Mouse (Mus musculus) CH12F3 (cell line): ENCODE measurements around the gene Gm20388.

Experiments
- in situ Hi-C: fragments of 300-500 bp; cut with MboI; formaldehyde crosslinking; loops from 2 replicates; pipeline ENCODE4 v1.14.3; 2020; ENCODE audit warnings: low sequenced_read_pairs

Gm20388 gene

DNA sequence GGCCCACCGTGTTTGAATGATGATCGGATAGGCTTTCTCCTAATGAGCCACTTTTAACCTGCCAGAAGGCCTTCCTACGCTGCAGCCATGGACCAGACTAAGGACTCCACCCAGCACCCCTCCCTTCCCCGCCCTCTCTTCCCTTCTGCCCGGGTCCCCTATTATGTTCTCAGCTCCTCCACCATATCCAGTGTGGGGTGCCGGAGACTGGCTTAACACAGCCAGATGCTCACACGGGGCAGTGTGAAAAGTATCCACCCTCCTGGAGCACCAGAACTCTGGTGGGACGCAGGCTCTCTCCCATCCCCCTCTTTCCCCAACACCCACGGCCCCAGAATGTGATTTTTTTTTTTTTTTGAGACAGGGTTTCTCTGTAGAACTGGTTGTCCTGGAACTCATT lies 2662.9 kb downstream of the Gm20388 start:
- in situ Hi-C loops: no loop called here

DNA sequence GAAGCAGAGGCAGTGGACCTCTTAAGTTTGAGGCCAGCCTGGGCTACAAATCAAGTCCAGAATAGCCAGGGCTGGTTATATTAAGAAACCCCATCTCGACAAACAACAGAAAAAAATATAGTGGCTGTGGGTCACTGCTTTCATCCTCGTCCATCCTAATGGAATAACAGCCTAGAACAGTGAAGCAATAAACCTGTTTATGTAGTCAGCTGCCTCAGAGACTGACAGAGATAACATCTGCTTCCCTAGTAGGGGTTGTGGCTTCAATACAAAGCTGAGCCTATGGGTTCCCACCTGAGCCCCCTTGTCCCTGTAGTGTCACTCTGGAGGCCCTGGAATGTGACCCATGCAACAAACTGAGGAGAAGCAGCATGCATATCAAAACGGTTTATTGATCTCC lies 2663.6 kb downstream of the Gm20388 start:
- in situ Hi-C loops: no loop called here

DNA sequence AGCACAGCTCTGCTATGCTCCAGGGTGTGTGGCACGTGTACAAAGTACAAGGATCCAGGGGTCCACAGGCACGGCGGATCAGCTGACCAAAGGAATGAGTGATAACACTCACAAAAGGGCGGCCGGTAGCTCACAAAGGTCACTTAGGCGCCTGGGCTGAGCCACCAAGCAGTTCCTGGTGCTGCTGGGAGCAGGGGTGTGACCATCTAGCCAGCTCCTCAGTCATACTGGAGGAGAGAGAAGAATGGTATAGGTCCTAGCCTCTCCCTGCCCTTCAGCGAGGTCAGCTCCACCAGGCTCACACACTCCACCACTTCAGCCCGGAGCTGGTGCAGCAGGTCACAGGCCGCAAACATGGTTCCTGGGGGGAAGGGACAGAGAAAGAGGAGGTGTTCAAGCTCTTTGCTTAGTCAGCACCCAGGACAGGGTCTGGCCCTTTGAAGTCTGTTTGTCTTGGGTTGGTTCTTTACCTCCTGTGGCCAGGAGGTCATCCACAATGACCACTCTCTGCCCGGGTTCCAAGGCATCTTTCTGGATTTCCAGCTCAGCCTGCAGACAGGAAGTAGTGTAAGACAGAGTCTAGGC lies 2664.1 kb downstream of the Gm20388 start:
- in situ Hi-C loops: no loop called here

DNA sequence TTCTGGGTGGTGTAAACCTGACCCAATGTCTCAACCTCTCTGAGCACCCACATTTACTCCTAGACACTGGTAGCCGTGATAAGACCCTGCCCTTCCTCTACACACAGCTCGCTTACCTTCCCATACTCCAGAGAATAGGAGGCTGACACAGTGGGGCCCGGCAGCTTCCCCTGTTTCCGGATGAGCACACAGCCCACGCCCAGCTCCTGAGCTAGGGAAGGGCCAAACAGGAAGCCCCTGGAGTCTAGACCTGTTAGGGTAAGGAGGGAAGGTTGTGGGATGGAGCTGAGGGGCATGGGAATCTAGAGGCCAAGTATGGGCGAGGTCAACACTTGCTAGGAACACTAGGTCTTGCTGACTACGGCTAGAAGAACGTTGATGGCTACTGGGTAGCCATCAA lies 2664.6 kb downstream of the Gm20388 start:
- in situ Hi-C loops: no loop called here

DNA sequence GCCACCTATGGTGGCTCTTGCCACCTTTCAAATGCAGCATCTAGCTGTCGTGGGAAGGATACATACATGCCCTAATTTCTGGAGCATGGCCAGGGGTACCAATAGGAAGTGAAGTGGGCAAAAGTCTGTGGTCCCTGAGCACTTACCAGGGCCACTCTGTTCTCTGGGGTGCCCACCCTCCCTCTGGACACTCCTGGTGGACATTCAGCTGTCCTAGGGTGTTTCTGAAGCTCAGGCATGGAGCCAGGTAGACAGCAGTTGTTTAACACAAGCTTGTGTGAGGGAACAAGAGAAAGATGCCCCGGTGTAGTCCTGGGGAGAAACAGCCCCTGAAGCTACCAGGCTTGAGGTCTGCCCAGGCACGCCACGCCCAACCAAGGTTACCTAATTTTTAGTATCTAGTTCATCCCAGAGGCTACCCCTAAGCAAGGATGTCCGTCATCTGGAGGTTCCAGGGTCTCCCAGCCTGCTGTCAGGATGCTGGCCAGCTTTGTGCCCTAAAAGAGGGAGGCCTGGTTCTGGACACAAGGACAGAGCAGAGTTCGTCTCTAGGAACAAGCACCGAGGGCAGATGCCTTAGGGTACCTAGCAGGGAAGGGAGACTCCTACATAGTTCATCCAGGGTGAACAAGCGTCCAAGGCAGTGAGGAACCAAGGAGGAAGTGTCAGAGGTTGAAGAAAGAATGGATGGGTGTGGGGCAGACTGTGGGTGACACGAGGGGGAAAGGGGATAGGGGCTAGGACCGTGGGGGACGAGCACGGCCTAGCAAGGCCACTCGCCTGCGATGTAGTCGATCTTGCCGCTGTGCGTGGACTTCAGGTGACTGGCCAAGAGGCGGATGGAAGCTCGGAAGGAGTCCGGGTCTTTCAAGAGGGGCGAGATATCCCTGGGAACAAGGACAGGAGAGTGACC lies 2665.3 kb downstream of the Gm20388 start:
- in situ Hi-C loops: no loop called here

DNA sequence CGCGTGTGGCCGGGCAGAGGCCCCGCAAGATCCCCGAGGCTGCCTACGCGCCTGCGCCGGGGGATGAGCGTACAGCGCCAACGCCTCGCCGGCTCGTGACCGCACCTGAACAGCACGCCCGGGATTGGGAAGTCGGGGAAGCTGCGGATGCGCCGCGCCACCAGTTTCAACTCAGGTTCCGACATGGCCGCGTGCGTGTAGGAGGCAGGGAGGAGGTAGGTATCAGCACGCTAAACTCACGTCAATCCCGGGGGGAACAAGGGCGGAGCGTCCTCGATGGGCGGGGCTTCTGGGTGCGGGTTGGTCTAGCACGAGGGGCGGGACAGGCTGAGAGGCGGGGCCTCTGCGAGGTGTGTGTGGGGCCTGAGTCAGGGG lies 2666.0 kb downstream of the Gm20388 start, which contains the start of gene Aprt:
Gene Aprt (minus strand): TSS at position 262 of the 375 bp plus-strand sequence.
- in situ Hi-C loops: no loop called here

DNA sequence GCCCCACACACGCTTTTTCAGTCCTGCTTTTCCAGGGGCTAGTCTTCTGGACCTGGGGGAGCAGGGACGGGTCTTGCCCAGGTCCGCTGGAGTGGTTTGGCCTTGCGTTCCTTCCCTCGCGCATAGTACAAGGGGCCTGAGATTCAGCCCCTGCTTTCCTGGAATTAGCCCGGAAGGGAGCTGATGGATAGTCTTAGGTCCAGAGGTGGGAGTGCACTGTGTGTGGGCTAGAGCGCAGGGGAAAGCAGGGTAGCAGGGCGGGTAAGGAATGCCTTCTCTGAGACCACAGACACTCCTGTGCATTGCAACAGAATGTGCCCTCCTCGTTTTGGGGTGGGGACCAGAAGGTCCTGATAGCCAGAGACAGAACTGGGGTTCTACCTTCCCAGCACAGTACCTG lies 2666.5 kb downstream of the Gm20388 start:
- in situ Hi-C loops: no loop called here

DNA sequence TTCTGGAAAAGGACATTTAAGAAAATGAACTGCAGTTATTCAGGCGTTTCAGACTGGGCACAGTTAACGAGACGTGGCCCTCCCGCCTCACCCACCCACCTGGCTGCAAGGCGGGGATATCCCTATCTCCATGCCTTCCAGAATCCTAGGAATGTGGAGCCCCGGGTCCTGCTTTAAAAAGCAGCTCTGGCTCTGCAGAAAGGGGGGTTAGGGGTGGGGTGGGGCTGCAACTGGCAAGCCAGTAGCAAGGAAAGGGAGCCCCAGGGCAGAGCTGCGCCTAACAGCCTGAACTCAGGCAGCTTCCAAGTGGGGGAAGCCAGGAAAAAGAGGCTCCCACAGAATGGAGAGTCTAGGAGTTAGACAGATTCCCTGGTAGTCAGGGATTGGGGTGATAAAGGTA lies 2668.6 kb downstream of the Gm20388 start:
- in situ Hi-C loops: no loop called here

DNA sequence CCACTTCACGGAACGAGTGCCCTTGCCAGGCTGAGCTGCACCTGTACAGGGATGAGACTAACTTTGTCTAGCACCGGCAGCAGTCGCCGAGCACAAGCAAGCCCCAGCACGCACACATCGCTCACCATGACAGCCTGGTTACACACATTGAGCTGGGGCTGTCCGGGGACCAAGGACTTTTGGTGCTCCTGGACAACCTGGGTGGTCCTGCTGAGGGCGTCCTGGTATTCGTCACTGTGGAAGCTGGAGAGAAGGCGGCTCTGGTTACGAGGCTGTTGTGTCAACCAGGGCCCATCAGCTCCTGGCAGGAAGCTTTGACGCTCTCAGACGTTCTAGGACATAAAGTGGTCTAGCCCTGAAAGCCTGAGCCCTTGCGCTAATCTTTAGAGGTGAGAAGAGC lies 2670.3 kb downstream of the Gm20388 start:
- in situ Hi-C loops: no loop called here

DNA sequence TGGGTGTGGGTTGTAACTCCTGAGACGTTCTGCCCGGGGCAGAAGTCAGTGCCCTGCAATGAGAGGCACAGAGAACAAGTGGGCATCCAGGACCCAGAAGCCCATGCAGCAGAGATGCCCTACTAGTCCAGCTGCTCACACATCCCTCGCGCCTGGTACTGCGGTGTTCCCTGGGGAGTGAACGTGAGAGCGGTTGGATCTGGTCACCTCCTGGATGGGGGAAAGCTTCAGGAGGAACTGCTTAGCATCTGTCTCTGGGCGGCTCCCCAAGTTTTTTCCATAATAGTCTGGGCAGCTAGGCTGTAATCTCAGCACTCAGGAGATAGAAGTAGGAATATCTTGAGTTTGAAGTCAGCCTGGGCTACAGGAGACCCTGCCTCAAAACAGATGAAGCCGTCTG lies 2674.3 kb downstream of the Gm20388 start:
- in situ Hi-C loops: no loop called here

DNA sequence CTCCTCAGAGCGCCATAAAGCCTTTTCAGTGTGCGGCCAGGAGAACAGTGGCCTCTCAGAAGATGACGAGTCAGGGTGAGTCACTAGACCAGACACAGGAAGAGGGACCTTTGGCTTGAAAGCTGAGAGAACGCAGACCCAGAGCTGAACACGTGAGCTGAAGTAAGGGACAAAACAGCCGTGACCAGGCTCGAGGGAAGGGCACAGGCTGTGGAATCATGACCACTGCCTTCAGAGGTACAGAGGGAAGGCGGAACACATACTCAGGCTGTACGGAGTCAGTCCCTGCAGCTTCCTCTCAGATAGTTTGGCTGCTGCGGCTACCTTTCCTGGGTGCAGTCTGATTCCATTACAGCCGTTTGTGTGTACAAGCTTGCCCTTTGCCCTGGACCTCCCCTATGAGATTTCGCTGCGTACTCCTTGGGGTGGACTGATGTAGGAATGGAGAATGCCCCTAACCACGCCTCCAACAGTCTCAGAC lies 2674.8 kb downstream of the Gm20388 start:
- in situ Hi-C loops: no loop called here

DNA sequence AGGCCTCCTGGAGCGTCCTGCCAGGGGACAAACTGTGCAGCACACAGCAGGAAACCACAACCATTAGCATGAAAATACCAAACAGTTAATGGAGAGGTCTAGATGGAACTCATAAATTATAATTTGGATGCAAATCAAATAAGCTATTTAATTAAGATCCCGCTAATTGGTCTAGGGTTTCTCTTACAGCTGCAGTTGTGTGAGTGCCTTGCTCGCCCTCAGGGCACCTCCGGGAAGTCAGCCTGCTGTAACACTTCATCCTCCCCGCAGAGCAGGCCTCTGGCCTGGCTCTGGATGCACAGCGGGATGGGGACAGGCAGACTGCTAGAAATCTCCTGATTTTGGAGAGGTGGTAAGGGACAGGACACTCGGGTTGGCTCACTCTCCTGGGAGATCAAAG lies 2675.5 kb downstream of the Gm20388 start:
- in situ Hi-C loops: no loop called here

DNA sequence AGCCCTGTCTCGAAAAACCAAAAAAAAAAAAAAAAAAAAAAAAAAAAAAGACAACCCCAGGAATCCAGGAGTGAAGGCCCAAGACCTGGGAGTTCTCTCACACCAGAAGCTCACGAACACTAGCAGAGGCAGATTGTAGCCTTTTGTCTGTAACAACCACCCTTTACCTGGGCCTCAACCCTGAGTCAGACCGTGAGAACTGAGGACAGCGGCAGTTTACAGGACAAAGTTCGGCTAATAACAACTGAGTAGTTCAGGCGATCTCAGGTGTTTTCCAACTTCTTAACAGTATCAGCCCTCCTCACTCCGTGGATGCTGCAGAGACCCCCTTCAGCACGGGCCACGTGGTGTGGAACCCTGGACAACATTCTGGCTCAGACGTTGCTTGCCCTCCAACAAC lies 2676.1 kb downstream of the Gm20388 start:
- in situ Hi-C loops: no loop called here

DNA sequence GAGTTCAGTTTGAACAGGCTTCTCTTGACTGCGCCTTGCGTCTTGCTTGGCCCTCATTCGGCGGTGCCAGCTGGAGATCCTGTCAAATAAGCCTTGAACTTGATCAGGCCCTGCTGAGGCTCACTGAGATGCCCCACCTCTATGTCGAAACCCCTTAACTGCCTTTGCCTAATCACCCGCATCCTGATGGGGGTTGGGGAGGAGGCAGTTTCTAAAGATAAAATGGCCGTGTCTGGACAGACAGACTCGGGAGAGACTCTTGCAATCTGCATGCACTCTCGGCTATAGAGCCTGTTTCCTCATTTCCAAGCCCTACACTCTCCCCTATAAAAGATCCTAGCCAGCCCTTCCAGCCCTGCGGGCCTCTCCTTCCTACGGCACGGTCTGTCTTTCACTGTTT lies 2682.6 kb downstream of the Gm20388 start:
- in situ Hi-C loops: no loop called here

DNA sequence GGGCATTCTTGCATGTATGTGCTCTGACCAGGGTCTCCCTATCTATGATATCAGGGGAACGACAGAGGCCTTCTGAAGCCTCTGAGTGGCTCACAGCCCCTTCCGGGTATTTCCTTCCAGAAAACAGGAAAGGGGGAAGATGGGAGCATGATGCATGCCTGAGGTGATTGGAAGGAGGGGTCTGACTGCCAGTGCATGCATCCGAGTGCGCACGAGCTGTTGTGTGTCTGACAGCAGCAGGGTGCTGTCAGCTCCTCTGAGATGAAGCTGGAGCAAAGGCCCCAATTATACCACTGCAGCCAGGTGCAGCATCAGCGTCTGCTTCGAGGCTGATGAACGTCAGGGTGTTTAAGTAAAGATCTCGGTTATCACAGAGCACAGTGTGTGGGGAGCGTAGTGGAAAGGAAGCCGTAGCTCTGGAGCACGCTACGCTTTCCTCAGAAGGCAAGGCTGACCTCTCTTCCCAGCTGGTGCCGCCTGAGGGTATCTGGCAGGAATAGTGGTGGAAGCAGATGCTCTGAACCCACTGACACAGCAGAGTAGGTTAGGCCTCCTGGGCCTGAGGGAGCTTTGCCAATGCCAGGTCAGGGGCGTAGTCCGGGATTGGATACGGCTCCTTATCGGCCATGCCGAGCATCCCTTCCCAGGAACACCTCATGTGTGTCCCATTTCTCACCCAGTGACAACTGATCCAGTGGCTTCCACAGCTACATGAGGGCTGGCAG lies 2683.3 kb downstream of the Gm20388 start:
- in situ Hi-C loops: no loop called here

DNA sequence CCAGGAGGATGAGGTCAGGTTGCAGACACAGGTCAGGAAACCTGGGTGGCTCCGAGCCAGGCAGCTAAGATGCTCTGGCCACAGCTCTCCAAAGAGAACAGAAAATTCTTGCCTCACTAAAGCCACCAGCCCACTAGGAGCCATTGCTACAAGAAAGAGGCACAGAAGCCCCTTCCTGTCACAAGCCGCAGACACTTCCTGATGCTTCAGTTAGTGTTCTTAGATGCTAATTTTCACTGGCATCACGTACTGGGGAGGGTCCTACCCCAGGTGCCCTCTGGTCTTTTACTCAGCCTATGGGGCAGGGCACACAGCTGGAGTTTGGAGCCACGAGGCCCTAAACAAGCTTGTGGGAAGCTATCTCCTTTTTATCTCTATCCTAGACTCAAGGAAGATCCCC lies 2685.4 kb downstream of the Gm20388 start:
- in situ Hi-C loops: no loop called here

DNA sequence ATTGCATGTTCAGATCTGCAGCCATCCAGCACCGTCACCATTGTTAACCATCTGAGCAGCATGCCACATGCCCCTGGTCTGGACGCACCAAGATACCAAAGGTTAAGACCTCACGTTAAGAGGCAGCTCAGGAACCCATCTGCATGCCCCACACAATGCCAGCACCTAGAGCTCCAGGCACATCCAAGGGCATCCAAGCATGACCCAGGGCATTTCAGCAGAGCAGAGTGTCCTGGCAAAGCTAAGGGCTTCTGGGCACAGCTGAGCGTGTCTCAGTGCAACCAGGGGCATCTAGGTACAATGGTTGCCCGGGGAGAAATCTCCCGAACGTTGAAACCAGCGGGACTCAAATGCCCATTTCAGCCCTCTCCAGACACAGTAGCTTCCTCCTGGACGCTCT lies 2690.0 kb downstream of the Gm20388 start:
- in situ Hi-C loops: no loop called here

DNA sequence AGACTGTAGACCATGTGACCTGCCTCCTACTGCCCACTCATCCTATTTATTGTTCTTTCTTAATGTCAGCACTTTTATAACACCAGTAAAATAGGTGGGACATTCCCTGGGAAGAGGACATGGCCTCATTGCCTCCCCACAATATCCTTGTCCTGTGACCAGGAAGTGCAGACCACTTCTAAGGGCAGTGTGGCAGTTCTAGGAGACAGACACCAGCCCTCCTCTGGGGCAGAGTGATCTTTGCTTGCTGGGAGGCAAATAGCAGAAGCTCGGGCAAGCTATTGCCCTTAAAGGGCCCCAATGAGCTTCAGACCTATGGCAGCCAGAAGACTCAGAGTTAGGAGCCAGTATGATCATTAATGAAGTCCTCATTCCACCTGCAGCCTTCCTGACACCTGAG lies 2694.0 kb downstream of the Gm20388 start:
- in situ Hi-C loops: no loop called here

DNA sequence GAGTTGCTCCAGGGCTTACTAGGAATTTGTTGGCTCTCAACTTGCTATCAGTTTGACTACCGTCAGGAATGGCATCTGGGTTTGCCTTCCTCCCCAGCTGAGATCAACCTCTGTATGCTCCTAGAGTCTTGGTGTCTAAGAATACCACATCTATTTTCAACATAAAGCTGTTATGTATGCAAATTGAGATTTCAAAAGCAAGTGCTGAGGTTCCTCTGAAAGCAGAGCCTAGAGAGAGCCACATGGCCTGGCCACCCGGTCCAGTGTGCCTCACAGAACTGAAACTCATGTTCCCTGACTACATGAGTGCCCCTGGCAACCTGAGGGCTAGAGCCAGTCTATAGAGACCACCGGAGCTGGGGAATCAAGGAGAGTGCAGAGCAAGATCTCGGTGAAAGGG lies 2694.7 kb downstream of the Gm20388 start:
- in situ Hi-C loops: no loop called here

DNA sequence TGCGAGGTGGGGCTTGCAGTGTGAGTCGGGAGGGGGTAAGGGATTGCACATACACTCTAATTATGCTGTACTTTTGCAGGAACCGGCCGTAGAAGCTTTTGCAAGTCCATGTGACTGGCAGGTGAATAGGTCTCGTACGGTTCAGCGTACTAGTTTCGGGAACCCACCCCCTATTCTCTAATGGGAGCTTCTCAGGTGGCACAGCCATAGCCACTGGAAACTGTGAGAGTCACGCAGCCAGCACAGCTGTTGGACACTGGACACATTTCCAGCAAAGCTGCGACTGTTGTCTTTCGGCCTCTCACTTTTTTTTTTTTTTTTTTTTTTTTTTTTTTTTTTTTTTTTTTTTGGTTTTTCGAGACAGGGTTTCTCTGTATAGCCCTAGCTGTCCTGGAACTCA lies 2696.2 kb downstream of the Gm20388 start:
- in situ Hi-C loops: no loop called here

DNA sequence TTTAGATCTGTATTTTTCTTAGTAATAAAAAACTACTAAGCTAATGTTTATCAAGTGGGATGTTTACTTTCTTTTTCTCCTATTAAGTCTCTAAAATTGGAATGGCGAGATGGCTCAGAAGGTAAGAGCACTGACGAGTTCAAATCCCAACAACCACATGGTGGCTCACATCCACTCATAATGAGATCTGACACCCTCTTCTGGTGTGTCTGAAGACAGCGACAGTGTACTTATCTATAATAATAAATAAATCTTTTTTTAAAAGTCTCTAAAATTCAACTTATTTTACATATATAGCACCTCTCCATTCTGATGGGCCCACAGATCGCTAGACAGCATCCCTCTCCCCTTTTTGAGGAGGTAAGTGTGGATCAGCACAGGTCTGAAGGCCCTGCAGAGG lies 2699.6 kb downstream of the Gm20388 start:
- in situ Hi-C loops: no loop called here
